In the genomic region with DNA sequence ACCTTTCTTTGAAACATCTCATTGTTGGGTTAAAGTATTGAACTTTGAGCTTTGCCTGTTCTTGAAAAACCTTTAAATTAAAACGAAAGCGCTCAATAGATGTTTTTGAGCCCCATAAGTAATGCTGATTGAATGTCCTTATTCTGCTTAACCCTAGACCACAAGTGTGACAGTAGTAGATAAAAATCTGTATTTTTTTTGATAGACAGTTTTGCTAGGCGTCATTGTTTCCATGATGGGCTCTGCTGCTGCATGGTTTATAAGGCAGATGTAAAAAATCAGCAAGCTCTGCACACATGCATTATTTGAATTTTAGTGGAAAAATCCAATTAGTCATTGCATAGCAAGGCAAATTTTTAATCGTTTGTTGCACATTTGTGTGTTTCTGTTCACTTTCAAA, we compare ENCODE assay signal across 7 mouse cellular contexts. TPM values are rescaled to one million over a fixed set of nuclear protein-coding genes. Genes with fewer than 3 reads are reported as not detected.
DNase-seq lines count a peak whose midpoint lies in the region; ATAC-seq lines count a peak whose summit lies in the region.

No protein-coding gene starts in this region.

- ATAC-seq in forebrain, embryonic 16.5 days = no peak
- ATAC-seq in liver, embryonic 16.5 days (ENCODE audit: low read depth) = no peak
- no peak for ATAC-seq in monocyte, adult 5-6 weeks (replicated peaks; ENCODE audit: insufficient number of reproducible peaks, low FRiP score, low TSS enrichment, poor library complexity, severe bottlenecking)

- H3K4me2 ChIP-seq in forebrain, embryonic 16.5 days (ENCODE audit: low read length) = peak overlapping the region; percentile 55
- H3K4me2 ChIP-seq in liver, embryonic 16.5 days (ENCODE audit: low read depth, low read length) = peak overlapping the region; percentile 73

- H3K9me3 ChIP-seq in forebrain, embryonic 16.5 days (ENCODE audit: control insufficient read depth, low read length) = no peaks in the 10 kb centered on the region
- H3K9me3 ChIP-seq in liver, embryonic 16.5 days (replicated peaks; ENCODE audit: control insufficient read depth, low read length) = no peaks in the 10 kb centered on the region

- no peaks in the 10 kb centered on the region for H3K36me3 ChIP-seq in forebrain, embryonic 16.5 days (ENCODE audit: control insufficient read depth, insufficient read depth)
- H3K36me3 ChIP-seq in liver, embryonic 16.5 days (ENCODE audit: control insufficient read depth, insufficient read depth) = no peaks in the 10 kb centered on the region

- H3K4me3 ChIP-seq in forebrain, embryonic 16.5 days (replicated peaks; ENCODE audit: low read length) = peak overlapping the region; percentile 62
- H3K4me3 ChIP-seq in liver, embryonic 16.5 days (ENCODE audit: low read depth, low read length) = peak overlapping the region; percentile 77

- peak overlapping the region; percentile 17; the same call in 1 of the 2 replicates for H3K9ac ChIP-seq in forebrain, embryonic 16.5 days (replicated peaks; ENCODE audit: low read depth, low read length)
- H3K9ac ChIP-seq in liver, embryonic 16.5 days (ENCODE audit: low read depth, low read length) = no peak overlapping the region

- H3K27ac ChIP-seq in forebrain, embryonic 16.5 days (ENCODE audit: low read length) = no peak overlapping the region
- no peak overlapping the region for H3K27ac ChIP-seq in liver, embryonic 16.5 days (ENCODE audit: low read length)

- H3K4me1 ChIP-seq in forebrain, embryonic 16.5 days (replicated peaks; ENCODE audit: control insufficient read depth, insufficient read depth, low read length) = peaks cover 2% of the 10 kb centered on the region
- no peaks in the 10 kb centered on the region for H3K4me1 ChIP-seq in liver, embryonic 16.5 days (ENCODE audit: control insufficient read depth, low read depth, low read length)

- no peaks in the 10 kb centered on the region for H3K27me3 ChIP-seq in forebrain, embryonic 16.5 days (replicated peaks; ENCODE audit: control insufficient read depth, insufficient read depth, low read length)
- H3K27me3 ChIP-seq in liver, embryonic 16.5 days (ENCODE audit: control insufficient read depth, insufficient read depth, low read depth, low read length) = no peaks in the 10 kb centered on the region

- DNase-seq in thymus, postnatal 0 days (ENCODE audit: low spot score) = peak; percentile 45
- DNase-seq in thymus, postnatal 25 days = no peak
- DNase-seq in right cerebral cortex, postnatal 4 days = no peak
- DNase-seq in right cerebral cortex, postnatal 25 days = no peak

- WGBS in forebrain, embryonic 16.5 days = 48% methylated on average over 4 of the region's 4 CpGs
- 46% methylated on average over 4 of the region's 4 CpGs for WGBS in liver, embryonic 16.5 days (ENCODE audit: insufficient replicate concordance)

RNA-seq across cellular contexts. Expression of a gene that starts 1.8 kb away (rescaled TPM):
- polyA plus RNA-seq in thymus, postnatal 0 days (2015; fragmentation: Nextera tagmentation; extraction: Ambion mirVana) = 34.1 and 35.2 TPM in 2 replicates
- 97.6 and 116 TPM in 2 replicates for polyA plus RNA-seq in forebrain, embryonic 16.5 days (2015; fragmentation: Nextera tagmentation; extraction: Ambion mirVana)
- polyA plus RNA-seq in liver, embryonic 16.5 days (2015; fragmentation: Nextera tagmentation; extraction: Ambion mirVana) = 8.4 and 8.8 TPM in 2 replicates
- total RNA-seq in monocyte, adult 5-6 weeks (2017) = 22.7 to 33.1 TPM (median 24.5 TPM) in 3 replicates
